Mouse (Mus musculus): ENCODE measurements around the gene Tbpl1. TPM values are rescaled to one million over a fixed set of nuclear protein-coding genes. Genes with fewer than 3 reads are reported as not detected.

The Tbpl1 gene
- polyA plus RNA-seq, 1 experiment from 2014 or later, result 30.4 TPM

GRCm38 (mm10) chr10:22718475-22718874, 13.3 kb downstream of the Tbpl1 start:
- Histone ChIP-seq H3K4me3 (ENCODE audit: low read depth, low read length) (no peak overlapping the region), H3K27me3 (ENCODE audit: control insufficient read depth, insufficient read depth, low read length) (no peaks in the 10 kb centered on the region), H3K4me1 (replicated peaks; ENCODE audit: control insufficient read depth, insufficient read depth) (0 out of 2 replicates have a peak, but pooled peaks cover 2% of the 10 kb centered on the region), H3K9ac (ENCODE audit: low read length) (no peak overlapping the region), H3K36me3 (ENCODE audit: control insufficient read depth, insufficient read depth, low read length) (no peaks in the 10 kb centered on the region), H3K27ac (replicated peaks) (no peak overlapping the region), H3K4me2 (replicated peaks; ENCODE audit: low read depth) (no peak overlapping the region), H3K9me3 (ENCODE audit: control insufficient read depth, low read length) (no peaks in the 10 kb centered on the region)
- TF ChIP-seq CTCF (IDR thresholded peaks at IDR 0.05; ENCODE audit: low read depth) (no peak), EP300 (optimal IDR thresholded peaks at IDR 0.05) (no peak)
- no peak for ATAC-seq (ENCODE audit: low FRiP score, low TSS enrichment)
- no peak for DNase-seq (ENCODE audit: low spot score)
- 41% methylated on average over 4 of the region's 4 CpGs for WGBS

GRCm38 (mm10) chr10:22714520-22714919, 17.2 kb downstream of the Tbpl1 start:
- peak; percentile 47; the same call in 1 of the 2 replicates for ATAC-seq (ENCODE audit: low FRiP score, low TSS enrichment)
- no peaks in the 10 kb centered on the region for H3K9me3 ChIP-seq (ENCODE audit: control insufficient read depth, low read length)
- no peaks in the 10 kb centered on the region for H3K4me1 ChIP-seq (replicated peaks; ENCODE audit: control insufficient read depth, insufficient read depth)
- no peak overlapping the region for H3K9ac ChIP-seq (ENCODE audit: low read length)
- no peak overlapping the region for H3K4me2 ChIP-seq (replicated peaks; ENCODE audit: low read depth)
- H3K27me3 ChIP-seq (ENCODE audit: control insufficient read depth, insufficient read depth, low read length), result no peaks in the 10 kb centered on the region
- no peak overlapping the region for H3K4me3 ChIP-seq (ENCODE audit: low read depth, low read length)
- no peak for TF ChIP-seq EP300 (optimal IDR thresholded peaks at IDR 0.05)
- TF ChIP-seq CTCF (IDR thresholded peaks at IDR 0.05; ENCODE audit: low read depth), result peak; percentile 91
- H3K36me3 ChIP-seq (ENCODE audit: control insufficient read depth, insufficient read depth, low read length), result peaks cover 3% of the 10 kb centered on the region; the same call in 1 of the 2 replicates
- no peak overlapping the region for H3K27ac ChIP-seq (replicated peaks)
- peak; percentile 38 for DNase-seq (ENCODE audit: low spot score)
- 63% methylated on average over 4 of the region's 4 CpGs for WGBS

GRCm38 (mm10) chr10:22712955-22713354, 18.8 kb downstream of the Tbpl1 start:
- no peak overlapping the region for H3K27ac ChIP-seq (replicated peaks)
- ATAC-seq (ENCODE audit: low FRiP score, low TSS enrichment) (no peak), DNase-seq (ENCODE audit: low spot score) (no peak)
- H3K9ac ChIP-seq (ENCODE audit: low read length), result no peak overlapping the region
- no peaks in the 10 kb centered on the region for H3K4me1 ChIP-seq (replicated peaks; ENCODE audit: control insufficient read depth, insufficient read depth)
- 46% methylated on average over 2 of the region's 2 CpGs for WGBS
- H3K4me2 ChIP-seq (replicated peaks; ENCODE audit: low read depth), result no peak overlapping the region
- no peaks in the 10 kb centered on the region for H3K27me3 ChIP-seq (ENCODE audit: control insufficient read depth, insufficient read depth, low read length)
- TF ChIP-seq EP300 (optimal IDR thresholded peaks at IDR 0.05) (no peak), CTCF (IDR thresholded peaks at IDR 0.05; ENCODE audit: low read depth) (no peak)
- no peaks in the 10 kb centered on the region for H3K9me3 ChIP-seq (ENCODE audit: control insufficient read depth, low read length)
- peaks cover 3% of the 10 kb centered on the region; the same call in 1 of the 2 replicates for H3K36me3 ChIP-seq (ENCODE audit: control insufficient read depth, insufficient read depth, low read length)
- H3K4me3 ChIP-seq (ENCODE audit: low read depth, low read length), result no peak overlapping the region

GRCm38 (mm10) chr10:22710173-22710777, 21.5 kb downstream of the Tbpl1 start:
- H3K27ac ChIP-seq (replicated peaks), result no peak overlapping the region
- no peak overlapping the region for H3K4me2 ChIP-seq (replicated peaks; ENCODE audit: low read depth)
- no peak for DNase-seq (ENCODE audit: low spot score)
- TF ChIP-seq EP300 (optimal IDR thresholded peaks at IDR 0.05) (no peak), CTCF (IDR thresholded peaks at IDR 0.05; ENCODE audit: low read depth) (peak; percentile 52)
- H3K4me3 ChIP-seq (ENCODE audit: low read depth, low read length), result no peak overlapping the region
- no peak overlapping the region for H3K9ac ChIP-seq (ENCODE audit: low read length)
- H3K36me3 ChIP-seq (ENCODE audit: control insufficient read depth, insufficient read depth, low read length), result peaks cover 6% of the 10 kb centered on the region
- H3K27me3 ChIP-seq (ENCODE audit: control insufficient read depth, insufficient read depth, low read length), result no peaks in the 10 kb centered on the region
- ATAC-seq (ENCODE audit: low FRiP score, low TSS enrichment), result no peak
- H3K9me3 ChIP-seq (ENCODE audit: control insufficient read depth, low read length), result no peaks in the 10 kb centered on the region
- 90% methylated on average over 13 of the region's 13 CpGs for WGBS
- H3K4me1 ChIP-seq (replicated peaks; ENCODE audit: control insufficient read depth, insufficient read depth), result no peaks in the 10 kb centered on the region

- 68% methylated on average over 7 of the region's 7 CpGs for WGBS
- no peak overlapping the region for H3K9ac ChIP-seq (ENCODE audit: low read length)
- DNase-seq (ENCODE audit: low spot score) (no peak), ATAC-seq (ENCODE audit: low FRiP score, low TSS enrichment) (peak; percentile 67; the same call in 1 of the 2 replicates)
- no peaks in the 10 kb centered on the region for H3K4me1 ChIP-seq (replicated peaks; ENCODE audit: control insufficient read depth, insufficient read depth)
- H3K27ac ChIP-seq (replicated peaks), result no peak overlapping the region
- no peaks in the 10 kb centered on the region for H3K27me3 ChIP-seq (ENCODE audit: control insufficient read depth, insufficient read depth, low read length)
- H3K4me2 ChIP-seq (replicated peaks; ENCODE audit: low read depth), result no peak overlapping the region
- TF ChIP-seq EP300 (optimal IDR thresholded peaks at IDR 0.05) (no peak), CTCF (IDR thresholded peaks at IDR 0.05; ENCODE audit: low read depth) (0 out of 2 replicates have a peak, but pooled peaks have one; percentile 6)
- no peak overlapping the region for H3K4me3 ChIP-seq (ENCODE audit: low read depth, low read length)
- peaks cover 6% of the 10 kb centered on the region for H3K36me3 ChIP-seq (ENCODE audit: control insufficient read depth, insufficient read depth, low read length)
- H3K9me3 ChIP-seq (ENCODE audit: control insufficient read depth, low read length), result no peaks in the 10 kb centered on the region
Observed at GRCm38 (mm10) chr10:22708190-22708843, 23.4 kb downstream of the Tbpl1 start.

GRCm38 (mm10) chr10:22703844-22704243, 27.9 kb downstream of the Tbpl1 start:
- Histone ChIP-seq H3K27ac (replicated peaks) (no peak overlapping the region), H3K4me2 (replicated peaks; ENCODE audit: low read depth) (no peak overlapping the region), H3K9ac (ENCODE audit: low read length) (no peak overlapping the region), H3K4me3 (ENCODE audit: low read depth, low read length) (no peak overlapping the region), H3K36me3 (ENCODE audit: control insufficient read depth, insufficient read depth, low read length) (peaks cover 3% of the 10 kb centered on the region), H3K27me3 (ENCODE audit: control insufficient read depth, insufficient read depth, low read length) (no peaks in the 10 kb centered on the region), H3K9me3 (ENCODE audit: control insufficient read depth, low read length) (no peaks in the 10 kb centered on the region), H3K4me1 (replicated peaks; ENCODE audit: control insufficient read depth, insufficient read depth) (peaks cover 2% of the 10 kb centered on the region; the same call in 1 of the 2 replicates)
- DNase-seq (ENCODE audit: low spot score) (no peak), ATAC-seq (ENCODE audit: low FRiP score, low TSS enrichment) (no peak)
- TF ChIP-seq EP300 (optimal IDR thresholded peaks at IDR 0.05) (no peak), CTCF (IDR thresholded peaks at IDR 0.05; ENCODE audit: low read depth) (no peak)
- WGBS, result 79% methylated on average over 6 of the region's 6 CpGs
